Mouse (Mus musculus) heart, postnatal 0 days (tissue): ENCODE data around the gene Lrig2. TPM values are rescaled to one million over a fixed set of nuclear protein-coding genes. Genes with fewer than 3 reads are reported as not detected.

ENCODE experiments used
- ATAC-seq: fragments of 200-750 bp; cut with Nextera tagmentation; 2 replicates; pipeline ENCODE4 v1.8.0; 2017; ENCODE audit warnings: low read depth, moderate number of reproducible peaks, moderate library complexity; ENCODE audit not compliant: insufficient read depth
- DNase-seq: peaks from one replicate; pipeline ENCODE4 v3.0.0-alpha.2; 2016; ENCODE audit warnings: low spot score
- H3K27ac ChIP-seq: fragments of 300-500 bp; sonication (generic); 2 replicates; pipeline ENCODE4 v1.5.1; 2014; ENCODE audit warnings: low read depth, mild to moderate bottlenecking
- H3K27me3 ChIP-seq: fragments of 300-500 bp; sonication (generic); 2 replicates; pipeline ENCODE4 v1.6.1; 2014; ENCODE audit warnings: low read length, mixed read lengths; ENCODE audit not compliant: control insufficient read depth, insufficient read depth
- H3K36me3 ChIP-seq: fragments of 300-500 bp; sonication (generic); replicated peaks from 2 replicates; pipeline ENCODE4 v1.6.1; 2014; ENCODE audit warnings: low read length, mixed read lengths; ENCODE audit not compliant: control insufficient read depth, insufficient read depth
- H3K4me1 ChIP-seq: fragments of 300-500 bp; sonication (generic); 2 replicates; pipeline ENCODE4 v1.6.1; 2014; ENCODE audit warnings: antibody characterized with exemption; ENCODE audit not compliant: control insufficient read depth, insufficient read depth
- H3K4me2 ChIP-seq: fragments of 300-500 bp; sonication (generic); 2 replicates; pipeline ENCODE4 v1.6.1; 2014; ENCODE audit warnings: low read depth, mild to moderate bottlenecking, low read length, moderate library complexity
- H3K4me3 ChIP-seq: fragments of 300-500 bp; sonication (generic); 2 replicates; pipeline ENCODE4 v1.5.1; 2014; ENCODE audit warnings: low read depth, low read length
- H3K9ac ChIP-seq: fragments of 300-500 bp; sonication (generic); replicated peaks from 2 replicates; pipeline ENCODE4 v1.6.1; 2014; ENCODE audit warnings: low read depth, low read length, mixed read lengths
- H3K9me3 ChIP-seq: fragments of 300-500 bp; sonication (generic); replicated peaks from 2 replicates; pipeline ENCODE4 v1.6.1; 2016; ENCODE audit warnings: low read length; ENCODE audit not compliant: control insufficient read depth
- CTCF ChIP-seq: IDR thresholded peaks from 2 replicates; pipeline ENCODE4 v1.5.1; 2016; ENCODE audit warnings: antibody characterized with exemption, control low read depth, low read depth
- EP300 ChIP-seq: IDR thresholded peaks from 2 replicates; pipeline ENCODE4 v1.6.1; 2016; ENCODE audit warnings: antibody characterized with exemption, low read depth
- WGBS: fragments of 180-500 bp; shearing (Covaris S2); extraction: QIAGEN DNeasy Blood & Tissue Kit; methylation state at CpG from one replicate; pipeline ENCODE4 v1.1.7; 2014; 5-methylcytosine and 5-hydroxymethylcytosine counted together
- polyA plus RNA-seq: library from polyadenylated mRNA; unstranded; fragments of >200 nt; fragmentation: Nextera tagmentation; extraction: Ambion mirVana; gene quantifications from 2 replicates; pipeline ENCODE4 v1.2.1, GENCODE M21; 2015
- total RNA-seq: library from RNA; depleted of rRNA; stranded (reverse); fragments of >200 nt; gene quantifications from 2 replicates; pipeline ENCODE4 v1.2.3, GENCODE M21; 2014; ENCODE audit warnings: low replicate concordance

The Lrig2 gene
- total and polyA plus RNA-seq, 2 experiments from 2014 or later: 7.2 to 18.7 TPM

DNA sequence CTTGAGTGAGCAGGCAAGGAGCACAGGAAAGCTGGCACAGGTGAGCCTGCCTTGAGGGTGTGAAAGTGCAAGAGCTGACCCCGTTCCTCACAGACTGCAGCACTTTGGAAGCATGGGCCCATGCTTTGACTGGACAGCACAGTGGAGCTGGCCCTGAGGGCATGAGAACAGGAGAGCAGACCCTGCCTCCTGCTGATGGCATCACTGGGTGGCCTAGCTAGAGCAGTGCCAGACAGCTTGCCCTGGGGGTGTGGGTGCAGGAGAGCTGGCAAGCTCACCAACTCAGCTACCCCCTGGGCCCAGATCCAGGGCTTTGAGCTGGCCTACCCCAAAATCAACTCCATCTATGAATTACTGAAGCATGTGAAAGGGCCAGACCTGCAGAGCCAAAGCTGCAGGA, 53.1 kb downstream of the Lrig2 start:
- H3K27ac ChIP-seq: no peak overlapping the region
- ATAC-seq: no peak
- H3K9me3 ChIP-seq: no peaks in the 10 kb centered on the region
- no peak overlapping the region for H3K4me3 ChIP-seq
- H3K27me3 ChIP-seq: no peaks in the 10 kb centered on the region
- H3K4me1 ChIP-seq: no peaks in the 10 kb centered on the region
- H3K36me3 ChIP-seq: peaks cover 92% of the 10 kb centered on the region
- DNase-seq: no peak
- no peak overlapping the region for H3K9ac ChIP-seq
- no peak overlapping the region for H3K4me2 ChIP-seq
- TF ChIP-seq CTCF: no peak
- no peak for TF ChIP-seq EP300
- 93% methylated on average over 1 of the region's 1 CpGs for WGBS

GRCm38 (mm10) chr3:104455506-104456275, 56.0 kb downstream of the Lrig2 start:
- ATAC-seq (no peak), DNase-seq (no peak)
- no peak overlapping the region for H3K4me3 ChIP-seq
- H3K9me3 ChIP-seq: no peaks in the 10 kb centered on the region
- H3K27me3 ChIP-seq: no peaks in the 10 kb centered on the region
- H3K36me3 ChIP-seq: peaks cover 68% of the 10 kb centered on the region
- no peaks in the 10 kb centered on the region for H3K4me1 ChIP-seq
- H3K27ac ChIP-seq: no peak overlapping the region
- TF ChIP-seq CTCF: no peak
- no peak for TF ChIP-seq EP300
- no peak overlapping the region for H3K4me2 ChIP-seq
- H3K9ac ChIP-seq: no peak overlapping the region
- 68% methylated on average over 10 of the region's 10 CpGs for WGBS

GRCm38 (mm10) chr3:104447240-104447639, 64.5 kb downstream of the Lrig2 start:
- Histone ChIP-seq H3K36me3 (no peaks in the 10 kb centered on the region), H3K9me3 (no peaks in the 10 kb centered on the region), H3K4me1 (no peaks in the 10 kb centered on the region), H3K4me3 (no peak overlapping the region), H3K27me3 (no peaks in the 10 kb centered on the region), H3K27ac (no peak overlapping the region), H3K4me2 (no peak overlapping the region), H3K9ac (no peak overlapping the region)
- TF ChIP-seq CTCF (no peak), EP300 (no peak)
- WGBS: 65% methylated on average over 2 of the region's 2 CpGs
- no peak for DNase-seq
- ATAC-seq: no peak

GRCm38 (mm10) chr3:104446689-104447088, 65.0 kb downstream of the Lrig2 start:
- ATAC-seq (no peak), DNase-seq (no peak)
- H3K36me3 ChIP-seq: no peaks in the 10 kb centered on the region
- H3K9me3 ChIP-seq: no peaks in the 10 kb centered on the region
- H3K4me1 ChIP-seq: no peaks in the 10 kb centered on the region
- H3K4me2 ChIP-seq: no peak overlapping the region
- no peak overlapping the region for H3K27ac ChIP-seq
- no peak overlapping the region for H3K9ac ChIP-seq
- H3K27me3 ChIP-seq: no peaks in the 10 kb centered on the region
- TF ChIP-seq EP300: no peak
- TF ChIP-seq CTCF: no peak
- H3K4me3 ChIP-seq: no peak overlapping the region
- WGBS: 83% methylated on average over 6 of the region's 6 CpGs

DNA sequence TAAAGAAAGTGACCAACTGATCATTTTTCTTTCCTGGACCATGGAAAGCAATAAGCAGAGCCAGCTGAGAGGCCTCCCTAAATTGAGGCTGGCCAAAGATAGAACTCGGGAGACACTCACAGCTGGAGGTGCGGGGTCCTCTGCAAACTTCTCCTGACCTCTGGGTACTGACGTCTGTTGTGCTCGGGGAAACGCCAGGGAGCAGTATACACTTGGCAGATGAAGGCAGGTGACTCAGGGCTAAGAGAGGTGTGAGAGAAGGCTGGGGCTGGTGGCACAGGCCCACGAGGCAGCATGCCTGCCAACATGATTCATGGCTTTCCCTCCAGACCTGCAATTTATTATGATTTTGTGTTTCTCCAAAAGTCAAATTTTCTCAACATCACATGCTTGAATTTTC, 66.1 kb downstream of the Lrig2 start:
- peak; percentile 57 for DNase-seq
- Histone ChIP-seq H3K27me3 (no peaks in the 10 kb centered on the region), H3K27ac (no peak overlapping the region)

More for the DNA sequence above, 66.1 kb downstream of the Lrig2 start:
- Histone ChIP-seq H3K9ac (no peak overlapping the region), H3K9me3 (no peaks in the 10 kb centered on the region), H3K4me3 (no peak overlapping the region), H3K36me3 (no peaks in the 10 kb centered on the region), H3K4me2 (no peak overlapping the region), H3K4me1 (peaks cover 5% of the 10 kb centered on the region; the same call in 1 of the 2 replicates)
- ATAC-seq: no peak; the same call in 1 of the 2 replicates
- WGBS: 31% methylated on average over 6 of the region's 6 CpGs
- TF ChIP-seq CTCF: peak; percentile 47
- no peak for TF ChIP-seq EP300
